8 mouse cellular contexts compared by ENCODE assay signal in genomic region chr16:95702562-95703545, GRCm38 (mm10). TPM values are rescaled to one million over a fixed set of nuclear protein-coding genes. Genes with fewer than 3 reads are reported as not detected.
A peak's percentile ranks its signal among the peaks of the same experiment; 100 is the strongest.
DNase-seq lines count a peak whose midpoint lies in the region; ATAC-seq and TF ChIP-seq lines count a peak whose summit lies in the region.

No protein-coding gene starts in this region.

- H3K9ac ChIP-seq in liver, embryonic 11.5 days (ENCODE audit: low read depth, low read length), result peak overlapping the region; percentile 89
- peak overlapping the region; percentile 82 for H3K9ac ChIP-seq in neural tube, embryonic 12.5 days

- H3K27me3 ChIP-seq in liver, embryonic 11.5 days (replicated peaks; ENCODE audit: control insufficient read depth, insufficient read depth, low read length), result no peaks in the 10 kb centered on the region
- no peaks in the 10 kb centered on the region for H3K27me3 ChIP-seq in neural tube, embryonic 12.5 days (replicated peaks)

- TF ChIP-seq CTCF in layer of hippocampus, adult 2 months (conservative IDR thresholded peaks at IDR 0.05), result 0 out of 2 replicates have a peak, but pooled peaks have one; percentile 4

- peak; percentile 5 to 17; a peak in 1 of 4 replicates for ATAC-seq in hematopoietic stem cell, adult 5-6 weeks (replicated peaks in 1 of 2; ENCODE audit: insufficient read depth in 1 of 2, low FRiP score in 2 of 2, low TSS enrichment in 1 of 2, low read depth in 1 of 2, poor library complexity in 2 of 2, severe bottlenecking in 2 of 2)
- ATAC-seq in liver, embryonic 11.5 days (replicated peaks; ENCODE audit: low FRiP score), result peak; percentile 88
- ATAC-seq in neural tube, embryonic 12.5 days (ENCODE audit: low FRiP score, low read depth), result peak; percentile 84

- peak overlapping the region; percentile 95 for H3K27ac ChIP-seq in layer of hippocampus, adult 2 months
- H3K27ac ChIP-seq in liver, embryonic 11.5 days (ENCODE audit: low read depth, low read length), result peak overlapping the region; percentile 77
- H3K27ac ChIP-seq in neural tube, embryonic 12.5 days, result peak overlapping the region; percentile 72

- peaks cover 6% of the 10 kb centered on the region; the same call in 1 of the 2 replicates for H3K36me3 ChIP-seq in liver, embryonic 11.5 days (ENCODE audit: control insufficient read depth, insufficient read depth, low read length)
- no peaks in the 10 kb centered on the region for H3K36me3 ChIP-seq in neural tube, embryonic 12.5 days

- H3K4me1 ChIP-seq in liver, embryonic 11.5 days (replicated peaks; ENCODE audit: control insufficient read depth, insufficient read depth, low read length), result peaks cover 10% of the 10 kb centered on the region
- H3K4me1 ChIP-seq in neural tube, embryonic 12.5 days, result peaks cover 13% of the 10 kb centered on the region

- 2% methylated on average over 59 of the region's 62 CpGs for WGBS in liver, embryonic 11.5 days
- 1% methylated on average over 62 of the region's 62 CpGs for WGBS in neural tube, embryonic 12.5 days

- H3K4me2 ChIP-seq in liver, embryonic 11.5 days, result peak overlapping the region; percentile 92
- peak overlapping the region; percentile 68 for H3K4me2 ChIP-seq in neural tube, embryonic 12.5 days (replicated peaks)

- H3K4me3 ChIP-seq in layer of hippocampus, adult 2 months, result peak overlapping the region; percentile 73
- H3K4me3 ChIP-seq in liver, embryonic 11.5 days (ENCODE audit: low read depth, low read length), result peak overlapping the region; percentile 90
- H3K4me3 ChIP-seq in neural tube, embryonic 12.5 days, result peak overlapping the region; percentile 76

- DNase-seq in layer of hippocampus, adult 2 months (ENCODE audit: low spot score in 2 of 2), result peak in 1 of 2 experiments; percentile 17
- no peak for DNase-seq in layer of hippocampus, postnatal 14 days (ENCODE audit: low spot score in 2 of 2)
- peak; percentile 43 for DNase-seq in MN1 (ENCODE audit: low spot score)
- peak; percentile 58 to 67 for DNase-seq in cerebellum, postnatal 25 days
- DNase-seq in liver, embryonic 11.5 days (ENCODE audit: low spot score), result no peak
- DNase-seq in right cerebral cortex, postnatal 4 days, result no peak

- no peaks in the 10 kb centered on the region for H3K9me3 ChIP-seq in liver, embryonic 11.5 days (ENCODE audit: control insufficient read depth, low read length)
- H3K9me3 ChIP-seq in neural tube, embryonic 12.5 days, result no peaks in the 10 kb centered on the region

RNA-seq across cellular contexts. Expression of gene Ets2, which starts 1.0 kb away (rescaled TPM):
- 10 to 100 TPM; 70.3 to 77.0 TPM for total RNA-seq in layer of hippocampus, adult 2 months (2021)
- total RNA-seq in layer of hippocampus, postnatal 14 days (2021), result 10 to 100 TPM; 42.9 to 49.5 TPM
- total RNA-seq in hematopoietic stem cell, adult 5-6 weeks (2017), result 9.7 and 17.0 TPM in 2 replicates
- polyA plus RNA-seq in liver, embryonic 11.5 days (2014; fragmentation: Nextera tagmentation; extraction: Ambion mirVana), result 29.8 and 30.6 TPM in 2 replicates
- polyA plus RNA-seq in neural tube, embryonic 12.5 days (2016; fragmentation: Nextera tagmentation; extraction: Ambion mirVana), result 23.5 and 25.6 TPM in 2 replicates

Comparison
In these comparisons a context has a peak if more than half of its experiments do, and no peak if none do; other contexts are left out.
1. DNase-seq: peak in MN1 (single experiment) and cerebellum, postnatal 25 days (2 of 2); none in layer of hippocampus, postnatal 14 days (0 of 2), liver, embryonic 11.5 days (single experiment) and right cerebral cortex, postnatal 4 days (single experiment).
2. ATAC-seq: peak in every context shown above with its lines; median percentile 88 in liver, embryonic 11.5 days; 84 in neural tube, embryonic 12.5 days; 11 in hematopoietic stem cell, adult 5-6 weeks.
3. Peak in every context shown above with its lines, with median percentiles within 50 percentile points of each other: H3K27ac ChIP-seq and H3K4me3 ChIP-seq.